Mouse (Mus musculus): Measurements from ENCODE around the gene Olfr127. TPM values are rescaled to one million over a fixed set of nuclear protein-coding genes. Genes with fewer than 3 reads are reported as not detected.

Olfr127 gene
- not detected for polyA plus RNA-seq (2014; fragmentation: Illumina TruSeq; extraction: RNeasy Lipid Tissue Mini Kit (QIAGEN cat#74804); ENCODE audit: insufficient read depth, low read depth, low replicate concordance)

DNA sequence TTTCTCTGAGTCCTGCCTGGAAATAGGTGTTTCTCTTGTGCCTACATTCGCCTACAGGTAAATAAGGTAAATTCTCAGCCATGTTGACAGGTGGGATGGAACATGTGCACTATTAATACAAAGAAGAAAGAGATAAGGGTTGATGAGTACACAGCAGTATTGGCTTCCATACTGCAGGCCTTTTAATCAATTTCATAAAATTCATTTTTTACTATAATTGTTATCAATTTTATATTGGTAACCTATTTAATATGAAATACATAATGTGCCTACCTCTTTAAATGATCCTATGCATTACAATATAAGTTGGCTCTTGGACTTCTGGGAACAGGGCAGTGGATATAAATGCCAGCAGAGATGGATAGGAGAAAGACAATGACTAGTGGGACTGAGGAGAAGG is at the start of gene Olfr127:
TSS of gene Olfr127 (plus strand) at position 301 of the 400 bp plus-strand sequence.

GRCm38 (mm10) chr17:37920248-37920647 is 20.0 kb downstream of the Olfr127 start, which contains the start of gene Olfr128:
Olfr128 (plus strand) TSS chr17:37920548.

DNA sequence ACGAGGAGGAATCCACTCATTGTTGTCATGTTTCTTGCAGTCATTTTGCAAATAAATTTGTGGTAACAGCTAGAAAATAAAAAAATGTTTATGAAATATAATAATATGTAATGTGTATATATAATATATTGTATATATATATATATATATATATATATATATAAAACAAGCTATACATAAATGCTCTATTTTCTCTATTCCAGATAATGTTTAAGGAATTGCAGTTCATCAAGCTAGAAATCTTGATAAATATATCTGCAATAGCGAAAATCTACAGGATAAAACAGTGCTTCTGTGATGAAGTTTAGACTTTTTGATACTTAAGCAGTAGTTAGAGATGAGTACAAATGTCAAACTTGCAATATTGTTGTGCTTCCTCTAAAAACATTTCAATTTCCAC is 52.7 kb downstream of the Olfr127 start, which contains the start of gene Olfr761:
TSS of gene Olfr761 (minus strand) at position 101 of the 400 bp plus-strand sequence.

Other genes starting within 250 kb of the Olfr127 start
- not detected for gene Olfr117, start 236.7 kb upstream of the Olfr127 start, polyA plus RNA-seq (2014; fragmentation: Illumina TruSeq; extraction: RNeasy Lipid Tissue Mini Kit (QIAGEN cat#74804); ENCODE audit: insufficient read depth, low read depth, low replicate concordance)
- gene Olfr118, start 233.4 kb upstream of the Olfr127 start, polyA plus RNA-seq (2014; fragmentation: Illumina TruSeq; extraction: RNeasy Lipid Tissue Mini Kit (QIAGEN cat#74804); ENCODE audit: insufficient read depth, low read depth, low replicate concordance), result not detected
- not detected for gene Olfr119, start 203.9 kb upstream of the Olfr127 start, polyA plus RNA-seq (2014; fragmentation: Illumina TruSeq; extraction: RNeasy Lipid Tissue Mini Kit (QIAGEN cat#74804); ENCODE audit: insufficient read depth, low read depth, low replicate concordance)
- gene Olfr120, start 178.6 kb upstream of the Olfr127 start, polyA plus RNA-seq (2014; fragmentation: Illumina TruSeq; extraction: RNeasy Lipid Tissue Mini Kit (QIAGEN cat#74804); ENCODE audit: insufficient read depth, low read depth, low replicate concordance), result not detected
- not detected for gene Olfr121, start 151.6 kb upstream of the Olfr127 start, polyA plus RNA-seq (2014; fragmentation: Illumina TruSeq; extraction: RNeasy Lipid Tissue Mini Kit (QIAGEN cat#74804); ENCODE audit: insufficient read depth, low read depth, low replicate concordance)
- gene Olfr122, start 131.8 kb upstream of the Olfr127 start, polyA plus RNA-seq (2014; fragmentation: Illumina TruSeq; extraction: RNeasy Lipid Tissue Mini Kit (QIAGEN cat#74804); ENCODE audit: insufficient read depth, low read depth, low replicate concordance), result not detected
- gene Olfr123, start 106.9 kb upstream of the Olfr127 start, polyA plus RNA-seq (2014; fragmentation: Illumina TruSeq; extraction: RNeasy Lipid Tissue Mini Kit (QIAGEN cat#74804); ENCODE audit: insufficient read depth, low read depth, low replicate concordance), result not detected
- gene Olfr124, start 100.5 kb upstream of the Olfr127 start, polyA plus RNA-seq (2014; fragmentation: Illumina TruSeq; extraction: RNeasy Lipid Tissue Mini Kit (QIAGEN cat#74804); ENCODE audit: insufficient read depth, low read depth, low replicate concordance), result not detected
- gene Olfr125, start 67.5 kb upstream of the Olfr127 start, polyA plus RNA-seq (2014; fragmentation: Illumina TruSeq; extraction: RNeasy Lipid Tissue Mini Kit (QIAGEN cat#74804); ENCODE audit: insufficient read depth, low read depth, low replicate concordance), result not detected
- gene Olfr126, start 53.0 kb upstream of the Olfr127 start, polyA plus RNA-seq (2014; fragmentation: Illumina TruSeq; extraction: RNeasy Lipid Tissue Mini Kit (QIAGEN cat#74804); ENCODE audit: insufficient read depth, low read depth, low replicate concordance), result not detected
- gene Olfr128, start 20.1 kb downstream of the Olfr127 start, polyA plus RNA-seq (2014; fragmentation: Illumina TruSeq; extraction: RNeasy Lipid Tissue Mini Kit (QIAGEN cat#74804); ENCODE audit: insufficient read depth, low read depth, low replicate concordance), result not detected
- not detected for gene Olfr761, start 52.6 kb downstream of the Olfr127 start, polyA plus RNA-seq (2014; fragmentation: Illumina TruSeq; extraction: RNeasy Lipid Tissue Mini Kit (QIAGEN cat#74804); ENCODE audit: insufficient read depth, low read depth, low replicate concordance)
- not detected for gene Olfr129, start 159.6 kb downstream of the Olfr127 start, polyA plus RNA-seq (2014; fragmentation: Illumina TruSeq; extraction: RNeasy Lipid Tissue Mini Kit (QIAGEN cat#74804); ENCODE audit: insufficient read depth, low read depth, low replicate concordance)
- not detected for gene Olfr130, start 163.5 kb downstream of the Olfr127 start, polyA plus RNA-seq (2014; fragmentation: Illumina TruSeq; extraction: RNeasy Lipid Tissue Mini Kit (QIAGEN cat#74804); ENCODE audit: insufficient read depth, low read depth, low replicate concordance)
- gene Olfr131, start 188.3 kb downstream of the Olfr127 start, polyA plus RNA-seq (2014; fragmentation: Illumina TruSeq; extraction: RNeasy Lipid Tissue Mini Kit (QIAGEN cat#74804); ENCODE audit: insufficient read depth, low read depth, low replicate concordance), result not detected
- not detected for gene Olfr132, start 234.1 kb downstream of the Olfr127 start, polyA plus RNA-seq (2014; fragmentation: Illumina TruSeq; extraction: RNeasy Lipid Tissue Mini Kit (QIAGEN cat#74804); ENCODE audit: insufficient read depth, low read depth, low replicate concordance)
- not detected for gene Olfr133, start 244.8 kb downstream of the Olfr127 start, polyA plus RNA-seq (2014; fragmentation: Illumina TruSeq; extraction: RNeasy Lipid Tissue Mini Kit (QIAGEN cat#74804); ENCODE audit: insufficient read depth, low read depth, low replicate concordance)